Mouse (Mus musculus): ENCODE results near the gene Tnfaip2.
A peak's percentile ranks its signal among the peaks of the same experiment; 100 is the strongest.

Tnfaip2 gene

GRCm38 (mm10) chr12:111442309-111443010, at the start of gene Tnfaip2:
Gene Tnfaip2 (plus strand): TSS chr12:111442469.
- peak; percentile 93 for DNase-seq (ENCODE audit: low read depth)

DNA sequence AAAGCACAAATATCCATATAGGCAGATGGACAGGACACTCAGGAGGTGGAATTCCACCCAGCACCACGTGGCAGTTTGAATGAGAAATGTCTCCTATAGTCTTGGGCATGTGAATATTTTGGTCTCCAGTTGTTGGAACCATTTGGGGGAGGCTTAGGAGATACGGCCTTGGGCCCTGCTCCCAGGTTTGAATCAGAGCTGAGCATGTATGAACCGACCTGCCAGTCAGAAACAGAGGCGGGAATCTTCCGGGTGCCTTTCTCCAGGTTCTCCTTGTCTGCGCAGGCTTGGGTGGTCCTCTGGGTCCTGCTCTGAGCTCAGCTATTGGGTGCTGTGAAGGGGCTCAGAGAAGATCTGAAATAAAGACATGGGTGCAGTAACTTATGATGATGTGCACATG, 48.3 kb upstream of the Tnfaip2 start:
- DNase-seq (ENCODE audit: low read depth): no peak

GRCm38 (mm10) chr12:111396997-111397396, 45.3 kb upstream of the Tnfaip2 start:
- DNase-seq (ENCODE audit: low read depth): no peak

DNA sequence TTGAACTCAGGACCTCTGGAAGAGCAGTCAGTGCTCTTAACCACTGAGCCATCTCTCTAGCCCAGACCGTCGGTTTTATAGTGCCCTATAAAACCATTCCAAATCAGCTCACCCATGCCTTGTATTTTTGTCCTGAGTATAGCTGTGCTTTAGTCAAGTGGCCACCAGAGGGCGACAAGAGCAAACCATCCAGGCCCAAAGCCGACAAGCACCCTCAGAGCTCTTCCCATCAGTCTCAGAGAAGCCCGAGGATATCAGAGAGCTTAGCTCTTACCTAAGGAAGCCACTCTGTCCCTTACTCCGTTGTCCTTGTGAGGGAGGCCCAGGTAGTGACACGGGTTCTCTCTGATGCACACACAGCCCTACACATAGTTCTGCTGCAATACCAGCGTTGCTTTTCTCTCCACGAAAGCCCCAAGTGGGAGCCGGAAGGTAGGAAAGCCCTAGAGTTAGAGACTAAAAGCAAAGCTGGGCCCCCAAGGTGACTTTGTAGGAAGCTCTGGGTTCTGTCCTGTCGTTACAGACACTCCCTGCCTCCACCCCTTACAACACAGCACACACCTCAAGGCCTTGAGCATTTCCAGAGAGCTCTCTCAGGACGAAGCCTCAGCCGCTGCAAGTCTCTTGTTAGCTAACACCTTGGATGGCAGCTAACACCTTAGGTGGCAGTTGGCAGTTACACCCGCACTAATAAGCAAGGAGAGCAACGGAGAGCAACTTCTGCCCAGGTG, 40.6 kb upstream of the Tnfaip2 start:
- peak; percentile 94 for DNase-seq (ENCODE audit: low read depth)

GRCm38 (mm10) chr12:111404880-111405279, 37.4 kb upstream of the Tnfaip2 start:
- no peak for DNase-seq (ENCODE audit: low read depth)

GRCm38 (mm10) chr12:111406622-111407021, 35.6 kb upstream of the Tnfaip2 start, which contains the start of gene Lbhd2:
Gene Lbhd2 (plus strand): TSS chr12:111406809.
- no peak for DNase-seq (ENCODE audit: low read depth)

- no peak for DNase-seq (ENCODE audit: low read depth)
These were observed 32.7 kb upstream of the Tnfaip2 start for GRCm38 (mm10) chr12:111409583-111409982.

DNA sequence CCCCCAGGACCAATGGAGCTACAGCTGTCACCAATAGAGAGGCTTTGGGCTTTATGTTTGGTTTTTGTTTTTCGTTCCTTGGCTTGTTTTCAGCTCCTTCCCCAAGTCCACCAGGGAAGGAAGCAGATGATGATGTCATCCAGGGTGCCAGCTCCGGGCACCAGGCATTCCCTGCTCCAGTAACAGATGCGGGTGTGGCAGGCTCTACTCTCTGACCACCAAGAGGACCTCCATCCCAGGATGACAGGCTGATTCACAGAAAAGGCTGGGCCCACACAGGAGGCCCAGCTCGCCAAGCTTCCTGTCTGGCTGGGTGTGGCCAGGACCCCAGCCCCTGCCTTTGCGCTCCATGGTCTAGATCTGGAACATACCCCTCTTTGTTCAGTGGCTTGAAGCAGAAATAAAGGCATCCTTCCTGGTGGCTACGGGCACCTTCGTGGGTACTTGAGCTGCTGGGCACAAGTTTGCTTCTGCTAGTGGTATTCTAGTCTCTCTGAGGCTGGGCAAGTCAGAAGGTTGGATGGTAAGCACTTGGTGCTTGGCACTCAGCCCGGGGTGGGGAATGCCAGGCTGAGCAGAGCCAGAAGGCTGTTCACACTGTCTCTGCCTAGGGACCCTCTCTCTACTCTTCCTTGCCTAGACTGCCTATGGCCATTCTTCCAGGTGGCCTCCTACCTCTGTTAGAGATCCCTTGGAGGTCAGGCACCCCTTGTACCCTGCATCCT, 30.5 kb upstream of the Tnfaip2 start:
- peak; percentile 63 for DNase-seq (ENCODE audit: low read depth)

DNA sequence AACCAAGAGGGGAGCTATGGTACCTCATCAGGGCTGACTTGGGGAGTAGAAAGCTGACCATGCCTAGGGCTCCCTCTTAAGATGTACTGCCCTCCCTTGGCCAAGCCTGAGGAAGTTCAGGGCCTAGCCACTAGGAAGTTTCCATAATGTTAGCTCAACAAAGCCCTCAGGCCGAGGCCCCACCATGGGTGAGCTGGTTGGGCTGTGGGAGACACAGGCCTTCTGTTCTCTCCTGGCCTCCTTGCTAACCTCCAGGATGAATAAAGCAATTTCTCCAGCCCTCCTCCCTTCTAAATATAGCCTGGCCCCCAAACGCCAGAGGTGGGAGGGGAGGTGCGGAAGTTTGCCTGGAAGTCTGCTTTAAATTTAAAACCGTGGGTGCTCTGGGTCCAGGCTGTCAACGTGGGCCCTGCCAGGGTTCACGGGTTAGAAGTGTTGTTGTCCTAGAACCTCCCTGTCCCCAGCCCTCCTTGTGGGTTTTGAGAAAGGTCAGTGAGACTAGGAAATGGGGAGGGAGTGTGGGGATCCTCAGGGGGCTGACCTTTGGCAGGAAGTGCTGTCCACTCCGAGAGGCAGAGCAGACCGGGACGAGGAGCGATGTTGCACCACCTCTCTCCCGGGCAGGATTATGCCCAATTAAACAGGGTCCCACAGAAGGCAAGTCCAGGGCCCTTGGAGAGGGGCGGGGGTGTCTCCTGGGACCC, 29.5 kb upstream of the Tnfaip2 start:
- DNase-seq (ENCODE audit: low read depth): peak; percentile 79

- DNase-seq (ENCODE audit: low read depth): peak; percentile 97
These were observed 29.0 kb upstream of the Tnfaip2 start for GRCm38 (mm10) chr12:111413300-111413699.

- peak; percentile 40 for DNase-seq (ENCODE audit: low read depth)
These were observed 25.1 kb upstream of the Tnfaip2 start, which contains the start of gene Exoc3l4 for GRCm38 (mm10) chr12:111416921-111417779. Gene Exoc3l4 (plus strand): TSS chr12:111417017.

GRCm38 (mm10) chr12:111419918-111420317, 22.4 kb upstream of the Tnfaip2 start:
- no peak for DNase-seq (ENCODE audit: low read depth)

- peak; percentile 53 for DNase-seq (ENCODE audit: low read depth)
These were observed 21.1 kb upstream of the Tnfaip2 start for GRCm38 (mm10) chr12:111420946-111421709.

DNA sequence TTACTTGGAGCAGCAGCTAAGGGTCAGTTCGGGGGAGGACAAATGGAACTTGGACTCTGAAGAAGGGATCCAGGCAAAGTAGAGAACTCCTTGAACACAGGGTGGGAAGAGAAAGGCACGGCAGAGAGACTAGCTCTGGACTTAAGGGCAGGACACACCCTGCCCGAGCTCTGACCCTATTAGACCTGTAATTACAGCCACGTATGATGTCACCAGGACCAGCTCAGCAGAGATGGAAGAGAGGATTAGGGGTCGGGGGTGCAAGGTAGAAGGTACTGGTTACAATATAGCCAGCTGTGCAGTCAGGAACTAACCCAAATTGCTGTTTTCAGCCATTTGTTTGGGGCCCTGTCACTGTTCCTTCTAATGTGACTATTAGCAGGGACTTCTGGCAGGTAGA, 19.4 kb upstream of the Tnfaip2 start:
- DNase-seq (ENCODE audit: low read depth): no peak

- no peak for DNase-seq (ENCODE audit: low read depth)
These were observed 18.6 kb upstream of the Tnfaip2 start for GRCm38 (mm10) chr12:111423570-111424129.

DNA sequence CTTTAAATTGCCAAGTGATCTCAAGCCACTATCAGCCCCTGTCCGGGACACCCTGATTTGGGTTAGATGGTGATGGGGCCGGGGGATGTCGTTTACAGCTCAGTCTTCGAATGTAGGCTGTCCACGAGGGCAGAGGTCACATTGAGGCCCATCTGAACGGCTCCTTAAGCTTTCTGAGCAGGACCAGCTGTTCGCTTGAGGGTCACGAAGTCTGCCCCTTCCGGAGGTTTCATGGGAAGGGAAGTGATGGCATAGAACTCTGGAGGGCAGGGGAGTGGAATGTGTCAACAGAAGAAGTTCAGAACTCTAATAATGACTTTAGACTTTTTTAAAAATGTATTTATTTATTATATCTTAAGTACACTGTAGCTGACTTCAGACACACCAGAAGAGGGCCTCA, 17.7 kb upstream of the Tnfaip2 start:
- no peak for DNase-seq (ENCODE audit: low read depth)

GRCm38 (mm10) chr12:111425258-111425657, 17.0 kb upstream of the Tnfaip2 start:
- DNase-seq (ENCODE audit: low read depth): peak; percentile 91

GRCm38 (mm10) chr12:111425789-111426460, 16.3 kb upstream of the Tnfaip2 start:
- DNase-seq (ENCODE audit: low read depth): peak; percentile 94

GRCm38 (mm10) chr12:111427438-111428113, 14.7 kb upstream of the Tnfaip2 start:
- peak; percentile 80 for DNase-seq (ENCODE audit: low read depth)

All from NIH3T3 (cell line).